Mouse (Mus musculus) T-helper 2 cell (primary cell): ENCODE data around the gene Rngtt.
"Not testable (repeated sequence)": the region's sequence is repeated elsewhere in the genome, so short reads cannot be mapped to it uniquely, and the experiment has no call there.

Experiments
- in situ Hi-C: fragments of 300-600 bp; cut with MboI, MseI; formaldehyde crosslinking; loops from one replicate; pipeline ENCODE4 v1.15.1; 2025; ENCODE audit warnings: high pct_unique_total_duplicates

The Rngtt gene

DNA sequence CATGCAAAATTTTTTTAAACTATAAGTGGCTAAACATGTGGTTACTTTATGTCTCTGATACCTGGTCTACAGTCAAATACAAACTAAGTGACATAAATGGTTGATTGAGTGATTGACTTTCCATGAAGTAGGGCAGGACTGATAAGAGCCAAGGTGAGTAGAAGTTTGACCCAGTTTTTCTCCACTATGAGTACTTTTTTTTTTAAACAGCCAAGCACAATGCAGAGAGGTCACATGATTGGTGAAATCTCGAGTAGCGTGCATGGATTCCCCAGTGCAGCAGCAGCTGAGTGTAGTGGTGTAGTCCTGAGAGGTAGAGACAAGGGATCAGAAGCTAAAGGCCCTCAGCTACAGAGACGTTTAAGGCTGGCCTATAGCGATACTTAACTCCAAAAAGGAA is 118.7 kb downstream of the Rngtt start:
- in situ Hi-C loops = no loop called here

- in situ Hi-C loops = no loop called here
Observed at GRCm38 (mm10) chr4:33441864-33442263, 131.8 kb downstream of the Rngtt start.

- in situ Hi-C loops = no loop called here
Observed at GRCm38 (mm10) chr4:33446265-33446664, 136.2 kb downstream of the Rngtt start.

GRCm38 (mm10) chr4:33446881-33447280 is 136.8 kb downstream of the Rngtt start:
- in situ Hi-C loops = no loop called here

DNA sequence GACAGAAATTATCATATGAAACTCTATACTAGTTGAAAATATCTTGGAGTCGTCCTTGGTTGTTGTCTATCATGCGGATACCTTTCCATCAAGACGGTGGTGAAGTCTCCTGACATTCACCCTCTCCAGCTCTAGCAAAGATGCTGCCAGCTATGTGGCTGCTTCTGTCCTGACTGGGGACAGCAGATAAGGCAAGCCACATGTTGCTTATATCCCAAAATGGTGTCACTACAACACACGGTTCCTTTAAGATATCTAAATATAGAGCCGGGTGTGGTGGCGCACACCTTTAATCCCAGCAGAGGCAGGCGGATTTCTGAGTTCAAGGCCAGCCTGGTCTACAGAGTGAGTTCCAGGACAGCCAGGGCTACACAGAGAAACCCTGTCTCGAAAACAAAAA is 140.2 kb downstream of the Rngtt start:
- in situ Hi-C loops = not testable (repeated sequence)

DNA sequence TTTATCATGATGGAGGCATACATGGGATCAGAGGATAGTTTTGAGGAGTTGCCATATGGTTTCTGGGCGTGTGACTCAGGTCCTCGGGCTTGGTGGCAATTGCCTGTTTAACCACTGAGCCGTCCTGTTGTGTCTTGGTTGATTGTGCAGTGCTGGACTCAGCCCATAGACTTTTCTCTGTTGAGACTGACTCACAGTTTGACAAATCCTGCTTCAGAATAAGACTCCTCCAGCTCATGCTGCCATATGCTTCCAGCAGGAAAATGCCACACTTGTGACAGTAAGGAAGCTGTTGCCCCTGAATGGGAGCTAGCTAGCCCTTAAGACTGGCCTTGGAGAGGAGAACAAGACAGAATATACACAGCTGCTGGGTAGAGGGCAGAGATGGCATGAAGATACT is 149.7 kb downstream of the Rngtt start:
- in situ Hi-C loops = no loop called here

DNA sequence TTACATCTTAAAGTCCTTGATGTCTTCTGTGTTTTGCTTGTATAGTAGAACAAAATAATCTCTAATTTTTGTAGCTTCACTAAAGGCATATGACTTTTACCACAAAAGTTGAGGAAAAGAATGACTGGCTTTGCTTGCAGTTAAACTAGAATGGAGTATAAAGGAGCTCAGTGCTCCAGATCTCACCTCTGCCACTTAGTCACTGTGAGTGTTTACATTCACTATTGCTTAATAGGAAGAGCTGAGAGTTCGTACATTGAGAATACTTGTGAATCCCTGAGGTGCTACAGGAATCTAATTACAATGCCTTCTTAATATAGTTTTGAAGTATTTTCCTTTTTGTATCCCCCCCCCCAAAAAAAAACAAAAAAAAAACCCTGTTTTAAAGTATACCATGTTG is 154.3 kb downstream of the Rngtt start:
- in situ Hi-C loops = no loop called here

- in situ Hi-C loops = no loop called here
Observed at GRCm38 (mm10) chr4:33465871-33466270, 155.8 kb downstream of the Rngtt start.

GRCm38 (mm10) chr4:33466970-33467399 is 156.9 kb downstream of the Rngtt start:
- in situ Hi-C loops = no loop called here

- in situ Hi-C loops = no loop called here
Observed at GRCm38 (mm10) chr4:33467627-33468026, 157.5 kb downstream of the Rngtt start.

GRCm38 (mm10) chr4:33468151-33468550 is 158.0 kb downstream of the Rngtt start:
- in situ Hi-C loops = no loop called here

DNA sequence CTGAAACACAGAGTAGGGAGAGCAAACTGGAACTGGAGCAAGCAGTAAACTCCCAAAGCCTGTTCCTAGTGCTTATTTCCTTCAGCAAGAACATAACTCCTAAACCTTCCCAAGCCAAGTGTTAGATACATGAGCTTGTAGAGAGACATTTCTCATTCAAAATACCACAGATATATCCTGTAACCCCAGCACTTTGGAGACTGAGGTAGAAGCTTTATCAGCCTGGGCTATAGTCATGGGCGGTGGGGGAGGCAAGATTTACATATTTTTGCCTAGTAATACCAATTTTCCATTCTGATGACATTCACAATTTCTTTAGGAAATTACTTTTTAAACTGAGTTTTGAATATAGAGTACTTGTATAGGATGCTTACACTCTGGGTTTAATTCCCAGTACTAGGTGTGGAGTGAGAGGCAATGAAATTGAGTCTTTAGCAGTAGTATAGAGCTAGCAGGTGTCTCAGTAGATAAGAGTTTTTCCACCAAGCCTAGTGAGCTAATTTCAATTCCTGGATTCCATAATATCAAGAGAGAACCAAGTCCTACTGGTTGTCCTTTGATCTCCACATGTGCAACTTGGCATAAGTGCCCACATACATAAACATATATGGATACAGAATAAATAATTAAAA is 160.7 kb downstream of the Rngtt start:
- in situ Hi-C loops = no loop called here

DNA sequence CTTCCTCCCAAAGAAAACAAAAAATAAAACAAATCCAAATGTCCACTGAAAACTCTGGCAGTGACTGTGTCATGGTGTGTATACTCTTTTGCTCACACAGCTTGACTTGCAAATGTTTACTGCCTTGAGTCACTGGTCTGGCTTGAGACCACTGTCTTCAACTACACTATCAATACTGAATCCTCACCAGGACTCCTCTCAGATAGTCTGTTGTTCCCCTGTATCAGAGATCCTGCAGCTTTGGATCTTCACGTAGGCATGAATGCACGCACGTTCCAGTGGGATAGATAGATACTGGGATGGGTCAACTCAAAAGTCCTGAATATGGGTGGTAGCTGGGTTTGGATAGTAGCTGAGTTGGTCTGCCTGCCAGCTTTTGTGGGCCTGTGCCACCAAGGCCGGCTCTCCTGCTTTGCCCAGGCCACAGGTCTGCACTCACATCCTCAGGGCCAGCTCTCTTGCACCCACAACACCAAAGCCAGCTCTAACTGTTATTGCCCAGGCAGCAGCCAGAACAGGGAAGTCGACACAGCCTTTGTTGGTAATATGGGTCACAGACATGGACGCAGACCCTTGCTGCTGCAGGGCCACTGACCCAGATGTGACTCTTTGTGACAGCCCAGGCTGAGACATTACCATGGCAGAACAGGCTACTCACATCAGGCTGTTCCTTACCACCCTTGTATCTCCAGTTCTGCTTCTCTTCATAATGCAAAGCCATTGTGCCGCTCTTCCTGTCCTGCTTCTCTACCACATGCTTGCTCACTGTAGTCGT is 168.1 kb downstream of the Rngtt start:
- in situ Hi-C loops = no loop called here

DNA sequence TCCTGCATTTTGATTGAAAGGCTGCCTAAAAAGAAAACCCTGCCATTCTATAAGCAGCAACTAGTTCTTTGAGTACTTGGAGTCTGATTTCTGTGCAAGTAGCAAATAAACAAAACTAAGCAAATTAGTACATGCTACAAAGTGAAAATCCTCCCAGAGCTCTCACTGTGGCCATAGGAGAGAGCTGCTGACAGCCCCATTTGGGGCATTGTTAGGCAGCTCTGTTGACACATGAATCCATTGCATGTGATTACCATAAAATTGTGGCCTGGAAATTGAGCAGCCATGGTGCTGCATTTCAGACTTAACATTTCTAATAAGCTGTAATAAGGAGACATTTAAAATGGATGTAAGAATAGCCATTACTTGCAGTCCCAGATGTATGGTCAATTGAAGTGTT is 171.6 kb downstream of the Rngtt start:
- in situ Hi-C loops = no loop called here

- in situ Hi-C loops = no loop called here
Observed at GRCm38 (mm10) chr4:33486050-33486449, 175.9 kb downstream of the Rngtt start.

DNA sequence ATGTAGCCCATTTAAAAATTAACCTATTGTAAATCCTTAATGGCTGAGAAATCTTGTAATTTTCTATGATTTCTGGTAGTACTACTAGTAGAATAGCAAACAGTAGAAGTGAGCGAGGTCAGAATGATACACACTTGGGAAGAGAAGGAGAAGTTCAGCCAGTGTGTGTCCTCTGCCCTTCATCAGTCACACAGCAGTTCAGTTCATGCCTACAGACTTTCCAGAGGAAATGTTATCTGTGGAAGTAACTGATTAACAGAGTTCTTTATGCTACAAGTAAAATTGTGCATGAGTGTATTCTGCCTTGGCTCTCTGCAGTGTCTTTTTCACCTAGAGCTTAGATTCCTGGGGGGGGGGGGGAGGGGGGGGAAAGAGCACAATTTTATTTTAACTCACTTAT is 181.0 kb downstream of the Rngtt start:
- in situ Hi-C loops = no loop called here

- in situ Hi-C loops = no loop called here
Observed at GRCm38 (mm10) chr4:33494377-33494776, 184.3 kb downstream of the Rngtt start.

DNA sequence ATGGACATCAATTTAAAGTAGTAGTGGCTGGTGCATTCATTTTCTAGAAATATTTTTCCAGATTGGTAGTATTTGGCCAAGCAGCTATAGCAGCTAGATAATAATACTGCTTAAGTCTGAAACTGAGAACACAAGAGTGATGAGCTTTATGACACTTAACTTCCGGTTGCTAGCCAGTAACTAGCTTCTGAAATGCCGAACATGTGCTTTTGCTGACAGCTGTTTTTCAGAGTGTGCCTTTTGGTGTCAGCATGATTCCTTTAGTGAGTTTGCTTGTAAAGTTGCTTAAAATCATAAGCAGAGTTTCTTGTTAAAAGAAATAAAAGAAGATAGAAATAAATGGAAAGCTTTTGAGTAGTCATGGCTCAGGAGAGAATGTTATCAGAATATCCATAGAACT is 186.9 kb downstream of the Rngtt start:
- in situ Hi-C loops = no loop called here

GRCm38 (mm10) chr4:33497657-33498056 is 187.5 kb downstream of the Rngtt start:
- in situ Hi-C loops = no loop called here

DNA sequence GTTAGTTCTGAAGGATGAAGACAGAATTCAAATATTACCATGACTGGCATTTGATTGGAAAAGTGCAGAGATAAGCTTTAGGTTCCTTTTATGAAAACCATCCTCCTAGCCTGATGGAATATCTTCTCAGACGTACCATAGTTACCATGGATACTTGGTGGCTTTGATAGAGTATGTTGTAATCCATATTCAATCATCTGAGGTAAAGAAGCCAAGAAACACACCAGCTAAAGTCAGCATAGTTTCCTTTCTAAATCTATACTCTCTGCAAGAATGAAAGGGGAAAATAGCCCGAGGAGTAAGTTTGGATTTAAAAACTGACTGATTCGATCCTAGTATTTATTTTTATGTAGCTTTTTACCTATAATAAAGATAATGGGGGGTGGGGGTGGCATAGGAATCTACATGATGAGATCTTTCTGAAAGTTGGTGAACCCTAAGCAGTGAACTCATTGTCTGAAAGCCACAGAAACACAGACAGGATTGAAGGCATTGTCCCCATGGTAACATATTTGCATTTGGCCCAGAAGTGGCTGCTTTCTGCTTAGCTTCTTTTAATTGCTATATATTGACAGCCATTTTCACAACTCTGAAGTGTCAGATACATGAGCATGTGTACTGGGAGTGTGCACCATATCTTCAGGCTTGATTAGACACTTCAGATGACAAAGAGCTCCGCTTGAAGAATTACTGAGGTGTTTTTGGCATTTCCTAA is 188.2 kb downstream of the Rngtt start:
- in situ Hi-C loops = no loop called here

DNA sequence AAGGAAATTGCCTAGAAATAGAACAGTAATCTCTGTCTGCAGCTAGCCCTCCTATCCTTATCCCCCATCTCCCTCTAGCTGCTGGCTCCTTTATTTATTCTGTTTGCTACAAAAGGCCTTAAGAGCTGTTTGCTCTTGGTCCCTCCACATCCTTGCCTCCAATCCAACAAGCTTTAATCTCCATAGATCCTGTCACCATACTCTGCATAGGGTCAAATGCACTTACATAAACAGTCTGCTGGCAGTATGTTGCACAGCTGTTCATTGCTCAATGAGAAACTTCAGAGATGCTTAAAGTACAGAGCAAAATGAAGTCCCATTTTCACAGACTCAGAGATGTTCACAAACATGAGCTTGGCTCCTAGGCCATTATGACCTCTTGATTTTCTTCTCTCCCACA is 196.5 kb downstream of the Rngtt start:
- in situ Hi-C loops = loop anchor here (25.0 kb wide), 1 partner anchor 731 kb away; no protein-coding TSS in a partner anchor

GRCm38 (mm10) chr4:33510544-33510943 is 200.4 kb downstream of the Rngtt start:
- in situ Hi-C loops = loop anchor here (25.0 kb wide), 1 partner anchor 727 kb away; no protein-coding TSS in a partner anchor
